11 mouse cellular contexts compared by ENCODE assay signal in genomic region chr3:107741387-107741786, GRCm38 (mm10). TPM values are rescaled to one million over a fixed set of nuclear protein-coding genes. Genes with fewer than 3 reads are reported as not detected.
DNase-seq lines count a peak whose midpoint lies in the region; ATAC-seq and TF ChIP-seq lines count a peak whose summit lies in the region.
"Had no signal": no experiment of that assay in that cellular context is flagged by ENCODE, and none has a peak within 500 bp of the region (broad histone marks: within the 10 kb centered on the region; RNA-seq: fewer than 3 reads in every experiment).

No protein-coding gene starts in this region.

- H3K9me3 ChIP-seq in lung, embryonic 16.5 days (ENCODE audit: control insufficient read depth, low read length) = no peaks in the 10 kb centered on the region
- H3K9me3 ChIP-seq in lung, postnatal 0 days (ENCODE audit: low read length) = no peaks in the 10 kb centered on the region
- no peaks in the 10 kb centered on the region for H3K9me3 ChIP-seq in intestine, embryonic 16.5 days (ENCODE audit: control insufficient read depth, low read length)
- H3K9me3 ChIP-seq in stomach, embryonic 14.5 days (ENCODE audit: control insufficient read depth, low read depth, low read length) = no peaks in the 10 kb centered on the region

- H3K4me3 ChIP-seq in heart, adult 2 months = no peak overlapping the region
- H3K4me3 ChIP-seq in lung, embryonic 16.5 days (ENCODE audit: low read length) = no peak overlapping the region
- no peak overlapping the region for H3K4me3 ChIP-seq in lung, postnatal 0 days (ENCODE audit: low read depth, low read length)
- no peak overlapping the region for H3K4me3 ChIP-seq in intestine, embryonic 16.5 days (ENCODE audit: low read length)
- H3K4me3 ChIP-seq in stomach, embryonic 14.5 days (ENCODE audit: low read depth, low read length) = no peak overlapping the region
- H3K4me3 ChIP-seq: erythroblast, embryonic 14.5 days had no signal

- H3K9ac ChIP-seq in heart, adult 2 months (ENCODE audit: low read depth, low read length) = no peak overlapping the region
- no peak overlapping the region for H3K9ac ChIP-seq in lung, embryonic 16.5 days (ENCODE audit: low read length)
- H3K9ac ChIP-seq in lung, postnatal 0 days (replicated peaks; ENCODE audit: low read depth) = no peak overlapping the region
- 0 out of 2 replicates have a peak overlapping the region, but pooled peaks have one; percentile 38 for H3K9ac ChIP-seq in intestine, embryonic 16.5 days (ENCODE audit: low read depth, low read length)
- no peak overlapping the region for H3K9ac ChIP-seq in stomach, embryonic 14.5 days (replicated peaks; ENCODE audit: low read depth, low read length)

- intact Hi-C loops in heart, adult 2 months (cut with DNase I) = no loop called here

- no peak for TF ChIP-seq EP300 in heart, adult 2 months (IDR thresholded peaks at IDR 0.05; ENCODE audit: insufficient read depth, low read depth, low read length)
- TF ChIP-seq EP300 in lung, postnatal 0 days (IDR thresholded peaks at IDR 0.05) = no peak

- no peaks in the 10 kb centered on the region for H3K27me3 ChIP-seq in heart, adult 2 months (ENCODE audit: control insufficient read depth, insufficient read depth, low read length)
- H3K27me3 ChIP-seq in lung, embryonic 16.5 days (ENCODE audit: control insufficient read depth, insufficient read depth, low read depth, low read length) = no peaks in the 10 kb centered on the region
- H3K27me3 ChIP-seq in lung, postnatal 0 days (replicated peaks; ENCODE audit: insufficient read depth, low read length) = no peaks in the 10 kb centered on the region
- no peaks in the 10 kb centered on the region for H3K27me3 ChIP-seq in intestine, embryonic 16.5 days (replicated peaks; ENCODE audit: control insufficient read depth, insufficient read depth, low read length)
- no peaks in the 10 kb centered on the region for H3K27me3 ChIP-seq in stomach, embryonic 14.5 days (ENCODE audit: control insufficient read depth, insufficient read depth, low read length)

- no peaks in the 10 kb centered on the region for H3K79me2 ChIP-seq in heart, adult 2 months (replicated peaks; ENCODE audit: control insufficient read depth, insufficient read depth, low read length)

- H3K27ac ChIP-seq in heart, adult 2 months = peak overlapping the region; percentile 49
- H3K27ac ChIP-seq in lung, embryonic 16.5 days (ENCODE audit: low read length) = peak overlapping the region; percentile 68
- H3K27ac ChIP-seq in lung, postnatal 0 days (ENCODE audit: low read length) = no peak overlapping the region
- H3K27ac ChIP-seq in intestine, embryonic 16.5 days (ENCODE audit: low read length) = peak overlapping the region; percentile 68; the same call in 1 of the 2 replicates
- H3K27ac ChIP-seq in stomach, embryonic 14.5 days (ENCODE audit: low read length) = peak overlapping the region; percentile 88

- ATAC-seq in lung, embryonic 16.5 days (ENCODE audit: low read depth) = no peak
- no peak for ATAC-seq in lung, postnatal 0 days
- ATAC-seq in intestine, embryonic 16.5 days = no peak
- no peak for ATAC-seq in stomach, embryonic 14.5 days (ENCODE audit: insufficient number of reproducible peaks, insufficient read depth, low FRiP score, low read depth)

- TF ChIP-seq CTCF in heart, adult 2 months (IDR thresholded peaks at IDR 0.05) = no peak
- no peak for TF ChIP-seq CTCF in lung, postnatal 0 days (IDR thresholded peaks at IDR 0.05)

- no peak for TF ChIP-seq POLR2A in heart, adult 2 months (IDR thresholded peaks at IDR 0.05; ENCODE audit: insufficient read depth, low read depth, low read length)

- peaks cover 34% of the 10 kb centered on the region for H3K36me3 ChIP-seq in heart, adult 2 months (ENCODE audit: control insufficient read depth, insufficient read depth, low read length)
- H3K36me3 ChIP-seq in lung, embryonic 16.5 days (ENCODE audit: control insufficient read depth, insufficient read depth, low read length) = peaks cover 10% of the 10 kb centered on the region; the same call in 1 of the 2 replicates
- H3K36me3 ChIP-seq in lung, postnatal 0 days (ENCODE audit: insufficient read depth, low read length) = no peaks in the 10 kb centered on the region
- H3K36me3 ChIP-seq in intestine, embryonic 16.5 days (ENCODE audit: control insufficient read depth, insufficient read depth, low read length) = no peaks in the 10 kb centered on the region; the same call in 1 of the 2 replicates
- H3K36me3 ChIP-seq in stomach, embryonic 14.5 days (ENCODE audit: control insufficient read depth, insufficient read depth, low read length) = no peaks in the 10 kb centered on the region; the same call in 1 of the 2 replicates

- no peak overlapping the region for H3K4me2 ChIP-seq in lung, embryonic 16.5 days (ENCODE audit: low read depth, low read length)
- no peak overlapping the region for H3K4me2 ChIP-seq in lung, postnatal 0 days (replicated peaks; ENCODE audit: low read depth, low read length)
- H3K4me2 ChIP-seq in intestine, embryonic 16.5 days (ENCODE audit: low read depth, low read length) = no peak overlapping the region
- H3K4me2 ChIP-seq in stomach, embryonic 14.5 days (replicated peaks; ENCODE audit: low read depth, low read length) = no peak overlapping the region

- H3K4me1 ChIP-seq in heart, adult 2 months (ENCODE audit: control insufficient read depth, insufficient read depth, low read length) = peaks cover 23% of the 10 kb centered on the region
- peaks cover 35% of the 10 kb centered on the region for H3K4me1 ChIP-seq in lung, embryonic 16.5 days (replicated peaks; ENCODE audit: control insufficient read depth, insufficient read depth, low read length)
- peaks cover 19% of the 10 kb centered on the region; the same call in 1 of the 2 replicates for H3K4me1 ChIP-seq in lung, postnatal 0 days (ENCODE audit: insufficient read depth, low read depth, low read length)
- H3K4me1 ChIP-seq in intestine, embryonic 16.5 days (ENCODE audit: control insufficient read depth, insufficient read depth, low read length) = peaks cover 27% of the 10 kb centered on the region
- peaks cover 28% of the 10 kb centered on the region for H3K4me1 ChIP-seq in stomach, embryonic 14.5 days (ENCODE audit: control insufficient read depth, insufficient read depth, low read length)

- no peak for DNase-seq in heart, adult 2 months
- no peak for DNase-seq in heart, adult 9 months (ENCODE audit: low spot score in 2 of 2)
- no peak for DNase-seq in lung, postnatal 0 days (ENCODE audit: low spot score)
- no peak for DNase-seq in thymus, postnatal 4 days
- no peak for DNase-seq in ovary, postnatal 10 days (ENCODE audit: low spot score)
- DNase-seq: kidney, postnatal 14 days had no signal

RNA-seq across cellular contexts. Expression of gene Csf1, which starts 18.9 kb away (rescaled TPM):
- 10 to 100 TPM; 30.0 to 41.7 TPM for total RNA-seq in heart, adult 2 months (2021)
- 32.9 and 44.0 TPM in 2 replicates for polyA plus RNA-seq in heart, adult 2 months (2012; rRNA removed)
- polyA plus RNA-seq in lung, embryonic 16.5 days (2015; fragmentation: Nextera tagmentation; extraction: Ambion mirVana) = 9.6 and 9.8 TPM in 2 replicates
- 10.9 and 14.3 TPM in 2 replicates for polyA plus RNA-seq in lung, postnatal 0 days (2015; fragmentation: Nextera tagmentation; extraction: Ambion mirVana)
- polyA plus RNA-seq in intestine, embryonic 16.5 days (2015; fragmentation: Nextera tagmentation; extraction: Ambion mirVana) = 11.8 and 13.9 TPM in 2 replicates
- polyA plus RNA-seq in stomach, embryonic 14.5 days (2014; fragmentation: Nextera tagmentation; extraction: Ambion mirVana) = 11.0 and 14.0 TPM in 2 replicates
- total RNA-seq: megakaryocyte-erythroid progenitor cell, adult 5-6 weeks had no signal

RNA-seq across cellular contexts. Expression of gene Ahcyl1, which starts 45.0 kb away (rescaled TPM):
- total RNA-seq in heart, adult 2 months (2021) = 10 to 100 TPM; 76.5 to 82.3 TPM
- polyA plus RNA-seq in heart, adult 2 months (2012; rRNA removed) = 50.9 and 94.6 TPM in 2 replicates
- 71.2 and 76.3 TPM in 2 replicates for polyA plus RNA-seq in lung, embryonic 16.5 days (2015; fragmentation: Nextera tagmentation; extraction: Ambion mirVana)
- 37.1 and 39.3 TPM in 2 replicates for polyA plus RNA-seq in lung, postnatal 0 days (2015; fragmentation: Nextera tagmentation; extraction: Ambion mirVana)
- 43.6 and 63.5 TPM in 2 replicates for polyA plus RNA-seq in intestine, embryonic 16.5 days (2015; fragmentation: Nextera tagmentation; extraction: Ambion mirVana)
- 99.5 and 103 TPM in 2 replicates for polyA plus RNA-seq in stomach, embryonic 14.5 days (2014; fragmentation: Nextera tagmentation; extraction: Ambion mirVana)
